Mouse (Mus musculus) mouse trophoblast stem cell (cell line): ENCODE measurements around the gene Gabrg3.

ENCODE experiments used
- in situ Hi-C, 2 experiments: fragments of 300-500 bp; cut with MseI, MboI; formaldehyde crosslinking; loops; 2 replicates in 1 of 2; 3 replicates in 1 of 2; pipeline ENCODE4 v1.15.1; 2025

Gabrg3 gene

GRCm38 (mm10) chr7:57386517-57387340 lies at the start of gene Gabrg3:
Gene Gabrg3, minus strand, starts transcription at chr7:57387188.
- in situ Hi-C loops = loop anchor here in 1 of 2 experiments (10.0 kb wide), 1 partner anchor 442 kb away; no protein-coding TSS in a partner anchor

GRCm38 (mm10) chr7:57422675-57423074 lies 35.7 kb upstream of the Gabrg3 start:
- in situ Hi-C loops = no loop called here

GRCm38 (mm10) chr7:57421044-57421443 lies 34.1 kb upstream of the Gabrg3 start:
- in situ Hi-C loops = no loop called here

- in situ Hi-C loops = no loop called here
Observed at GRCm38 (mm10) chr7:57419392-57419791, 32.4 kb upstream of the Gabrg3 start, which contains the start of gene Gabrb3. Gene Gabrb3, plus strand, starts transcription at chr7:57419692.

GRCm38 (mm10) chr7:57412896-57413295 lies 25.9 kb upstream of the Gabrg3 start:
- in situ Hi-C loops = no loop called here

- in situ Hi-C loops = no loop called here
Observed at GRCm38 (mm10) chr7:57411163-57411562, 24.2 kb upstream of the Gabrg3 start.

- in situ Hi-C loops = no loop called here
Observed at GRCm38 (mm10) chr7:57393551-57393950, 6.6 kb upstream of the Gabrg3 start.

- in situ Hi-C loops = no loop called here
Observed at GRCm38 (mm10) chr7:57390046-57390445, 3.1 kb upstream of the Gabrg3 start.

- in situ Hi-C loops = loop anchor here in 1 of 2 experiments (10.0 kb wide), 1 partner anchor 442 kb away; no protein-coding TSS in a partner anchor
Observed at GRCm38 (mm10) chr7:57387341-57387654, 310 bp upstream of the Gabrg3 start.

GRCm38 (mm10) chr7:57384112-57384511 lies 2.9 kb downstream of the Gabrg3 start:
- in situ Hi-C loops = loop anchor here (5.0 to 10.0 kb wide), 2 partner anchors 437 to 439 kb away; no protein-coding TSS in a partner anchor

- in situ Hi-C loops = no loop called here
Observed at GRCm38 (mm10) chr7:57366013-57366390, 21.0 kb downstream of the Gabrg3 start.

GRCm38 (mm10) chr7:57365134-57366012 lies 21.6 kb downstream of the Gabrg3 start:
- in situ Hi-C loops = no loop called here

GRCm38 (mm10) chr7:57363812-57364211 lies 23.2 kb downstream of the Gabrg3 start:
- in situ Hi-C loops = no loop called here

- in situ Hi-C loops = no loop called here
Observed at GRCm38 (mm10) chr7:57357871-57358540, 29.0 kb downstream of the Gabrg3 start.

- in situ Hi-C loops = no loop called here
Observed at GRCm38 (mm10) chr7:57356565-57357301, 30.3 kb downstream of the Gabrg3 start.

- in situ Hi-C loops = no loop called here
Observed at GRCm38 (mm10) chr7:57348774-57349173, 38.2 kb downstream of the Gabrg3 start.

GRCm38 (mm10) chr7:57341910-57342309 lies 45.1 kb downstream of the Gabrg3 start:
- in situ Hi-C loops = no loop called here

GRCm38 (mm10) chr7:57331211-57331610 lies 55.8 kb downstream of the Gabrg3 start:
- in situ Hi-C loops = no loop called here

GRCm38 (mm10) chr7:57330240-57330639 lies 56.7 kb downstream of the Gabrg3 start:
- in situ Hi-C loops = no loop called here

GRCm38 (mm10) chr7:57324473-57324872 lies 62.5 kb downstream of the Gabrg3 start:
- in situ Hi-C loops = no loop called here

GRCm38 (mm10) chr7:57322086-57322485 lies 64.9 kb downstream of the Gabrg3 start:
- in situ Hi-C loops = no loop called here
